Mouse (Mus musculus): ENCODE data around the gene Chst3. TPM values are rescaled to one million over a fixed set of nuclear protein-coding genes. Genes with fewer than 3 reads are reported as not detected.
A peak's percentile ranks its signal among the peaks of the same experiment; 100 is the strongest.
"Not testable (repeated sequence)": the region's sequence is repeated elsewhere in the genome, so short reads cannot be mapped to it uniquely, and the experiment has no call there.

Gene Chst3
- polyA plus RNA-seq, 1 experiment: 2.1 TPM

GRCm38 (mm10) chr10:60237475-60238154, 18.6 kb upstream of the Chst3 start:
- Histone ChIP-seq H3K4me1 (replicated peaks; ENCODE audit: control insufficient read depth, insufficient read depth, low read length) (no peaks in the 10 kb centered on the region), H3K36me3 (ENCODE audit: control insufficient read depth, insufficient read depth, low read length) (no peaks in the 10 kb centered on the region), H3K4me3 (ENCODE audit: control insufficient read depth, insufficient read depth, low read length) (no peak overlapping the region), H3K27me3 (ENCODE audit: control insufficient read depth, insufficient read depth, low read length) (no peaks in the 10 kb centered on the region), H3K27ac (ENCODE audit: control insufficient read depth, insufficient read depth, low read length) (no peak overlapping the region)
- peak; percentile 65 for DNase-seq
- TF ChIP-seq CTCF (IDR thresholded peaks at IDR 0.05; ENCODE audit: borderline replicate concordance, control insufficient read depth, extremely low read depth, insufficient read depth, low read length, poor library complexity): no peak
- WGBS: 79% methylated on average over 10 of the region's 10 CpGs

GRCm38 (mm10) chr10:60235876-60236275, 16.8 kb upstream of the Chst3 start:
- not testable (repeated sequence) for H3K27ac ChIP-seq (ENCODE audit: control insufficient read depth, insufficient read depth, low read length); DNase-seq; H3K4me3 ChIP-seq (ENCODE audit: control insufficient read depth, insufficient read depth, low read length); H3K27me3 ChIP-seq (ENCODE audit: control insufficient read depth, insufficient read depth, low read length); H3K4me1 ChIP-seq (replicated peaks; ENCODE audit: control insufficient read depth, insufficient read depth, low read length); H3K36me3 ChIP-seq (ENCODE audit: control insufficient read depth, insufficient read depth, low read length)
- 98% methylated on average over 6 of the region's 6 CpGs for WGBS

GRCm38 (mm10) chr10:60234006-60234405, 14.9 kb upstream of the Chst3 start:
- no peak overlapping the region for H3K27ac ChIP-seq (ENCODE audit: control insufficient read depth, insufficient read depth, low read length)
- H3K27me3 ChIP-seq (ENCODE audit: control insufficient read depth, insufficient read depth, low read length): no peaks in the 10 kb centered on the region
- WGBS: 72% methylated on average over 9 of the region's 9 CpGs
- no peak overlapping the region for H3K4me3 ChIP-seq (ENCODE audit: control insufficient read depth, insufficient read depth, low read length)
- no peaks in the 10 kb centered on the region for H3K36me3 ChIP-seq (ENCODE audit: control insufficient read depth, insufficient read depth, low read length)
- TF ChIP-seq POLR2A (IDR thresholded peaks at IDR 0.05; ENCODE audit: control insufficient read depth, extremely low read depth, insufficient read depth, low read length, poor library complexity) (no peak), CTCF (IDR thresholded peaks at IDR 0.05; ENCODE audit: borderline replicate concordance, control insufficient read depth, extremely low read depth, insufficient read depth, low read length, poor library complexity) (no peak)
- no peaks in the 10 kb centered on the region for H3K4me1 ChIP-seq (replicated peaks; ENCODE audit: control insufficient read depth, insufficient read depth, low read length)
- no peak for DNase-seq

- 80% methylated on average over 6 of the region's 6 CpGs for WGBS
- no peaks in the 10 kb centered on the region for H3K4me1 ChIP-seq (replicated peaks; ENCODE audit: control insufficient read depth, insufficient read depth, low read length)
- TF ChIP-seq CTCF (IDR thresholded peaks at IDR 0.05; ENCODE audit: borderline replicate concordance, control insufficient read depth, extremely low read depth, insufficient read depth, low read length, poor library complexity) (no peak), POLR2A (IDR thresholded peaks at IDR 0.05; ENCODE audit: control insufficient read depth, extremely low read depth, insufficient read depth, low read length, poor library complexity) (no peak)
- no peak overlapping the region for H3K27ac ChIP-seq (ENCODE audit: control insufficient read depth, insufficient read depth, low read length)
- H3K36me3 ChIP-seq (ENCODE audit: control insufficient read depth, insufficient read depth, low read length): no peaks in the 10 kb centered on the region
- no peak overlapping the region for H3K4me3 ChIP-seq (ENCODE audit: control insufficient read depth, insufficient read depth, low read length)
- no peak for DNase-seq
- no peaks in the 10 kb centered on the region for H3K27me3 ChIP-seq (ENCODE audit: control insufficient read depth, insufficient read depth, low read length)
Observed at GRCm38 (mm10) chr10:60230321-60231088, 11.4 kb upstream of the Chst3 start.

GRCm38 (mm10) chr10:60229113-60229512, 10.1 kb upstream of the Chst3 start:
- TF ChIP-seq POLR2A (IDR thresholded peaks at IDR 0.05; ENCODE audit: control insufficient read depth, extremely low read depth, insufficient read depth, low read length, poor library complexity): no peak
- TF ChIP-seq CTCF (IDR thresholded peaks at IDR 0.05; ENCODE audit: borderline replicate concordance, control insufficient read depth, extremely low read depth, insufficient read depth, low read length, poor library complexity): no peak
- no peak for DNase-seq

GRCm38 (mm10) chr10:60227666-60228065, 8.6 kb upstream of the Chst3 start:
- DNase-seq: no peak
- no peak for TF ChIP-seq CTCF (IDR thresholded peaks at IDR 0.05; ENCODE audit: borderline replicate concordance, control insufficient read depth, extremely low read depth, insufficient read depth, low read length, poor library complexity)
- TF ChIP-seq POLR2A (IDR thresholded peaks at IDR 0.05; ENCODE audit: control insufficient read depth, extremely low read depth, insufficient read depth, low read length, poor library complexity): no peak
- no peak overlapping the region for H3K4me3 ChIP-seq (ENCODE audit: control insufficient read depth, insufficient read depth, low read length)
- H3K4me1 ChIP-seq (replicated peaks; ENCODE audit: control insufficient read depth, insufficient read depth, low read length): no peaks in the 10 kb centered on the region
- H3K27me3 ChIP-seq (ENCODE audit: control insufficient read depth, insufficient read depth, low read length): no peaks in the 10 kb centered on the region
- WGBS: 85% methylated on average over 4 of the region's 4 CpGs
- H3K36me3 ChIP-seq (ENCODE audit: control insufficient read depth, insufficient read depth, low read length): no peaks in the 10 kb centered on the region
- H3K27ac ChIP-seq (ENCODE audit: control insufficient read depth, insufficient read depth, low read length): no peak overlapping the region

More at GRCm38 (mm10) chr10:60229113-60229512, 10.1 kb upstream of the Chst3 start:
- H3K27me3 ChIP-seq (ENCODE audit: control insufficient read depth, insufficient read depth, low read length): no peaks in the 10 kb centered on the region
- H3K4me3 ChIP-seq (ENCODE audit: control insufficient read depth, insufficient read depth, low read length): no peak overlapping the region
- no peak overlapping the region for H3K27ac ChIP-seq (ENCODE audit: control insufficient read depth, insufficient read depth, low read length)
- no peaks in the 10 kb centered on the region for H3K4me1 ChIP-seq (replicated peaks; ENCODE audit: control insufficient read depth, insufficient read depth, low read length)
- 94% methylated on average over 6 of the region's 6 CpGs for whole genome bisulfite sequencing
- H3K36me3 ChIP-seq (ENCODE audit: control insufficient read depth, insufficient read depth, low read length): no peaks in the 10 kb centered on the region
